Mouse (Mus musculus): Measurements from ENCODE around the gene Ralgapa2.
"Not testable (repeated sequence)": the region's sequence is repeated elsewhere in the genome, so short reads cannot be mapped to it uniquely, and the experiment has no call there.

The Ralgapa2 gene

DNA sequence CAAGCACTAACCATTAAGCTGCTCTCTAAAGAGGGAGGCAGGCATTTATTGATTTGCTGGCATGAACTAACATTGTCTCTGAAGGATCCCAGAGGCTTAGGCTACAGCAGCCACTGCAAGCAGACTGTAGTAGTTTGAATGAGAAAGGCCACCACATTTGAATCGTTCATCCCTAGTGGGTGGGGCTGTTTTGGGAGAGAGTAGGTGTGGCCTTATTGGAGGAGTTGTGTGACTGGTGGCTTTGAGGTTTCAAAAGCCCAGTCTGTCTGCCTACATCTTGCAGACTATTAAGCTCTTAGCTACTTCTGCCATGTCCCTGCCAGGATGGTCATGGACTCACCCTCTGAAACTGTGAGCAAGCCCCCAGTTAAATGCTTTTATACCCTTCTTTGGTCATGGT lies 15.1 kb downstream of the Ralgapa2 start:
- DNase-seq: no peak

DNA sequence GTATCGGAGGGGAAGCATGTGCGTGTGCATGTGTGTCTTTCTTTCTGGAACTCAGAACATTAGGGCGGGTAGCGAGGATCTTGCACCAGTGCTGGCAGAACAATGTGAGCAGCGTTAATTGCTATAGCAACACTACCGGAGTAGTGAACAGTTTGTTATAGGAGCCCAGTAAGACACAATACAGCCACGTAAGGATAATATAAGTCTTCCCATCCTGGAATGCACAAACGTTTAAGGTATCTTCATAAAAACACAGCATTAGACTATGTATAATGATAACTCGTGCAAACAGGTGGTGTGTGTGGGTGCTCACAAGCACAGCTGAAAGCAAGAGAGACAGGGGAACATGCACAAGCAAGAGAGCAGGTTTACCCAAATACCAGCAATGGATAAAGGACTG lies 16.4 kb downstream of the Ralgapa2 start:
- DNase-seq: no peak

DNA sequence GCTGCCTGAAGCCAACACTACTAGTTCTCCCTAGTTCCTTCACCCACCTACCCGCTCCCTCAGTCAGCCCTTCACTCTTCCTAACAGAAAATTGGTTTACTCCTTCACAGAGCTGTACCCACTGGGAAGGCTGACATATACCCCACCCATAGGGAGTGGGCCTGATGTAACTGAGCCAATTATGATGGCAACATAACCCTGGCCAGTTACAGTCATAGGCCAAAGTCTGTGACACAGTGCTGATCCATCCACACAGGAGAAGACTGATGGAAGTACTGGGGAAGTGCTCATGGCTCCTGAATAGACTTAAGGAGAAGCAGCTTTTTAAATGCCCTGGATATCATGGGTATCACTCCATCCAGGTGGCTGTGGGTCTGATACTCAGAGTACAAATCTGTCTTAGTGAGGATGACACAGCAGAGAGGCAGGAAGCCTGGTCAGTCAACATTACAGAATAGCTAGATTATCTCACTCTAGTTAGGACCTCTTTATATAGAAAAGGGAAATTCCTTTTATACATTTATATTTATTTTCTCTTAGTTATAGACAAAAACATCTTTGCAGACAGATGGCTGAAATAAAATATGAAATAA lies 18.7 kb downstream of the Ralgapa2 start:
- DNase-seq: no peak

DNA sequence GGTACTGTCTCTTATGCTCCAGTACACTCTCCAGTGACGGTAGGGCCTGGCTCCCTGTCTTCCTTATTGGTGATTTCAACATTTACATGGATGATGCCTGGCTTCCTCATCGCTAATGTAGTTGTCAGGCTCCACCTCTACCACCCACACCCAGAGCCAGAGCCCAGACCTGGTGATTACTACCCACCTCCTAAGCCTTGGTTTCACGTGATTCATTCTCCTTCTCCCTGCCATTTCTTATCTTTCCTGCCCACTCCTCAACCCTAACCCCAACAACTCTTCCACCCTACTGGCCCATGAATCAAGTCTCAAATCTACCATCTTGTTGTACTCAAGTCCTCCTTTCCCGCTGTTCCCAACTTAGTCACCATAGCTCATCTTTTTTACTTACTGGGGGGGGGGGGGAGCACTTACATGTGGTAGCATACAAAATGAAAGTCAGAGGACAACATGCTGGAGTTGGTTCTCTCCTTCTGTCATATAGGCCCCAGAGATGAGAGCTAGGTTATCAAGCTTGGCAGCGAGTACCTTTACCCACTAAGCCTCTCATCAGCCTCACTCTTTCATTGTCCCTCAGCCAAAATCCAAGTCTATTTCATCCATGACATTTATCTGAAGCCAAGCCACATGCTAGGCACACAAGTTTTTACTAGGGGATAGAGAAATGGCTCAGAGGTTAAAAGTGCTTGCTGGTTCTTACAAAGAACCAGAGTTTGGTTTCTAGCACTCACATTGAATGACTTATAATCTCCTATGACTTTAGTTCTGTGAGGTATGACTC lies 20.1 kb downstream of the Ralgapa2 start:
- no peak for DNase-seq

DNA sequence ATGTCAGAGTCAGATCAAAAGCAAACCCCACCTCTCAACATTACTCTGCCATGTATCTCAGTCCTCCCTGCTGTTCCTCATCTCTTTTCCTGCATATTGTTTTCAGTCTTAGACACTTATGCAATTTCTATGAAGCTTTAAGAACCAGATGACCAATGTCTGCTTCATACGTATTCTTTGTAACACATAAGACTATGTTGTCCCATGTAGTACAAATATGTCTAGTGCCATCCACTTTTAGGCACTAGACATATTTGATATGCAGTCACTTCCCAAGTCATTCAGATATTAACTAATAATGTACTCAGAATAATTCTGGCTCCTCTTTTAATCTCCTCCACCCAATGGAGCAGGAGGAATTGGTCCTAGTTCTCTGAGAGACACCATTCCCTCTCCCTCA lies 21.2 kb downstream of the Ralgapa2 start:
- no peak for DNase-seq

DNA sequence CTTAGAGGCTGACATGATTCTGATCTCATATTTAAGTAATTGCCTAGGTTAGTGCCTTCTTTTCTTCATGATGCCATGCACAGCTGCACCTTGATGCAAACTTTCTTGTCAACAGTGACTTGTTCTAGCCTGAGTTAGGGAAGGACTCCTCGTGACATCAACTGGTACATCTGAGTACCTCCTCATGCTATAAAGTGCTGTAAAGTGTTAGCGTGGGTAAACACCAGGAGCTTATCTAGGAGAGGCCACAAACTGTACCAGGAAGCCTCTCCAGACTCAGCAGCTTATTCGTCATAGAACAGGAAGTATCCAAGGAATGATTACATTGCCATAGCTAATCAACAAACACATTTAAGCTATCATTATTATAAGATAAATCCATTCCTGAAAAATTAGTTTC lies 23.9 kb downstream of the Ralgapa2 start:
- no peak for DNase-seq

DNA sequence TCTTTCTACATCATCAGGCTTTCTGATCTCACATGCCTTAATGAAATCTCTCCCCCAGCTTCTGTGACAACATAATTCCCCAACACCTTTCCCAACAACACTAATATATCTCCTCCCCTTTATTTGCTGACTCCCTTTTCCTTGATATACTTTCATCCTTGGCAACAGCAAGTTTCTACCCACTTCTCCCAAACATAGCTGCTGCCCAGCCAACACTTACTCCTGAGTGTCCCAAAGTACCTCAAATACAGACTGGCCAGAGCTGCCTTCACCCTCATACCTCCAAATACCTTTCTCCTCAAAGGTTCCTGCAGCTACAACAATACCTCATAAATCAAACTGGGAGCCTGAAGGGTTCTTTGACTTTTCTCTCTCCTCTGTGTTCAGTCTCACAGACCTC lies 29.3 kb downstream of the Ralgapa2 start:
- DNase-seq: no peak

DNA sequence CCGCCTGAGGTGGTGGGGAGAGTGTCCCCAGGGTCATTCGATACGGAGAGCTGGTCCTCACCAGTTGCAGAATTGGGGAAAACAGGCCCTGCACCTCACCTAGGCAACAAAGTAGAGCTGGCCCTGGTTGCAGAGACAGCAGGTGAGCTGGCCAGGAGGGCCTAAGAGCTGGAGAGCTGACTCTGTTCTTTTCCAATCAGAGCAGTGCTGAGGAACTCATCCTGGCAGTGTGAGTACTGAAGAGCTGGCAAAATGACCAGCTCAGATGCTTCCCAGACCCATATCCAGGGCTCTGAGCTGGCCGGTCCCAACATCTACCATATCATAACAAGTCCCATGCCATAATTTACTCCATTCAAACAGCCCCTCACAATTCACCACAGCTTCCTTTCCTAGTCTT lies 34.7 kb downstream of the Ralgapa2 start:
- DNase-seq: no peak

DNA sequence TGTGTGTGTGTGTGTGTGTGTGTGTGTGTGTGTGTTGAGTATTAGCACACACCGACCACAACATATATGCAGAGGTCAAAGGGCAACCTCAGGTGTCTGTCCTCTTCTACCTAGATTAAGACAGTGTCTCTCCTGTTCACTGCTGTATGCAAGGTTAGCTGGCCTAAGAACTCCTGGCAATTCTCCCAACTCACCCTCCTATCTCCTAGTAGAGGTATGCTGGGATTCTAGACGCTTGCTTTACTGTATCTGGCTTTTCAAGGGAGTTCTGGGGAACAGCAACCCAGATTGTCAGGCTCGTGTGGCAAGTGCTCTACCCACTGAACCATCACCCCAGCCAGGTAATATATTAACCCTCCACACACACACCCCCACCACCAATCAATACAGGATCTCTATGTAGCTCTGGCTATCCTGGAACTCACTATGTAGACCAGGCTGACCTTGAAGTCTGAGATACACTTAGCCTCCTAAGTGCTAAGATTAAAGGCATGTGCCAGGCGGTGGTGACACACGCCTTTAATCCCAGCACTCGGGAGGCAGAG lies 35.6 kb downstream of the Ralgapa2 start:
- no peak for DNase-seq

DNA sequence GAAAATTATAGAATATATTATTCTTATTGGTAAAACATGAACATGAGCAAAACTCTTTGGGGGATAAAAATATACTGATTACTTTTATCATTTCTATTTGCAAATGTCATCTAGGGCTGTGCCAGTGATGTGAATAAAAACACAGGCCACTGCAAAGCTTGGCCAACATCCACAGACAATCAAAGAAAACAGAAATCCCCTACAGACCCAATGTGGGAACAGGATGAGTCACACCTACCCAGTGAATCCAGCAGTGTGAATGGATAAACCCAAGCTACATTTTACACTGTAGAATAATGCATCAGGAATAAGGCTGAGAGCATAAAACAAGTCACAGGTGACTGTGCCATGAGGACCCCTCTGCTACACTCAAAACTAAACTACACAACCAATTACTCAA lies 36.1 kb downstream of the Ralgapa2 start:
- DNase-seq: no peak

DNA sequence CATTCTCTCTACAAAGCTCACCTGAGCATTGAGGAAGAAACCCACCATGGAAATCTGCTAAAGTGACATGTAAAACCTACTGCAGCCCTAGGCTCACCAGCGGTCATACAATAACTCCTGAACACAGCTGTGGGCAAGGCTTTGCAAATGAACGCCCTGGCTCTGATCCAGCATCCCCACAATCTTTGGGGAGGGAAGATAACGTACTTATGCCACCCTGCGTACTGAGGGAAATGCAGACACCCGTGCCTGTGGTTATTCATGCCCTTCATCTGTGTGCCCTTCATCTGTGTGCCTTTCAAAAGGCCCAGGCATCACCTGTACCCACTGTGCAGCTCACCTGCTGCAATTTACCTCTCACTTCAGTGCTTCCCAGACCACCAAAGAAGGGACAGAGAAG lies 41.2 kb downstream of the Ralgapa2 start:
- no peak for DNase-seq

DNA sequence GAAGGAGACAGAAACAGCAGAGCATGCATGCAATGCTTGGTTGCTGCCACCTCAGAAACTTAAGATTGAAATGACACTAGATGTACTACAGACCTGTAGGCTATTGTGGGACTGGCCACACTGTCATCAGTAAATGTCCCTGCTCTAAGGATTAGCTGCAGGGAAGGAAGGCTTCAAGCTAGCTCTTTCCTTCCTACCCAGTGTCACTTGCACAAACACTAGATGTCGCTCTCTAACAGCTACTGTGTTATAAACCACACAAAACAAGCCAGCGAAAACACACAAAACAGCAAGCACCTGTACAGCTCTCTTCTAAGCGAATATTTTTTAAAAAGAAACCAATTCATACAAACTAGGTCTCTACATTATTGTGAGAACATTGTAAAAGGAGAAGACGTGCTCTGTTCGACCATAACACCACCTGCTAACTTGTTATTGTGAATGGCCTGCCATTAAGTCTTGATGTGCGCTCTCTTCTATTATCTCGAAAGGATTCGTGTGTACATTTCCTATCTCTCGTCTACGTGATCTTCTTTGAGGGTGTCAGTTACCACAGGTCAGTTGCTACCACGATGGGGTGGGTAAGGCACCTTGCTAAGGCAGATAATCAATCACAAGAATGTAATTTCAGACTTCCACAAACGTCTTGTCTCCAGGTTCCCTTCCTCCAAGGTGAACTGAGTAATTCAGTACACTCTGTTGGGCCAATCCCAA lies 42.3 kb downstream of the Ralgapa2 start:
- DNase-seq: no peak

DNA sequence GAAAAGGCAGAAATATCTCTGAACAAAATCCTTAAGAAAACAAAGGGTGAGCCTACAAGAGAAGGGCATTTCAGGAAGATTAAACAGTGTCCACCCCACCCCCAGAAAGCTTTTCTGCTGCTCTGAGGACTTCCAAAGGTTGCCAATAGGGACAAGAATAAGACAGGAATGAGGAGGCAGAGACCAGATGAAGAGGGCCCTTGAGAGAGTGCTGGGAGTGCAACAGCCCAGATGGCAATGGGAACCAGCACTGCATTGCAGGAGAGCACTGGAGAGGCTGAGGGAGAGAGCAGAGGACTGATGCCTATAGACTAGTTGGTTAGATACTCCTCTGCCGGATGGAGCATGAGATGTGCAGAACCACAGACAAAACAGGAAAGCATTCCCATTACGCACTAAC lies 43.2 kb downstream of the Ralgapa2 start:
- no peak for DNase-seq

DNA sequence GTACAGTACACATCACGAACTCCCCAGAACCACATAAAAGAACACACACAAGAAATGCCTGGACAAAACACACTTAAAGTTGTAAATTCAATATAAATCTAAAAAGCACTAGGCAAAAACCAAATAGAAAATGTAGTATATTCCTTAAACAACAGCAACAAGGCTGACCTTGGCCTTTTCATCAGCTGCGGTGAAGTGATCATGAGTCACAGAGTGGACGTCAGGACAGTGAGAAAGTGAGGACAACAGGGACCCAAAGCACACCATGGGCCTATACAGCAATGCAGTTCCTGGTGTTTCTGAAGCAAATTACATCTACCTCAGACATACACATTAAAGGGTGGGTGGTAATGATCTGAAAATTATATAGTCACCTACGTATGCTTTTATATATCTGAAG lies 44.1 kb downstream of the Ralgapa2 start:
- DNase-seq: no peak

DNA sequence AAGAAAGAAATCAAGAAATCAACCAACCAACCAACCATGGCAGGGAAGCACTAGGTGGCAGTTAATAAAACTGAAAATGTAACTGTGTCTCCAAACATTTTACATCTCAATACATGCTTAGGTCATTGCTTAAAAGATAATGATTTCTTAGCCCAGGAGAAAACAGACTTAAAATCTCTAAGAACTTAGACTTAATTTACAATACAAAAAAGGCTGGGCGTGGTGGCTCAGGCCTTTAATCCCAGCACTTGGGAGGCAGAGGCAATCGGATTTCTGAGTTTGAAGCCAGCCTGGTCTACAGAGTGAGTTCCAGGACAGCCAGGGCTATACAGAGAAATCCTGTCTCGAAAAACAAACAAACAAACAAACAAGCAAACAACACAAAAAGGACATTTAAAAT lies 45.3 kb downstream of the Ralgapa2 start:
- not testable (repeated sequence) for DNase-seq

DNA sequence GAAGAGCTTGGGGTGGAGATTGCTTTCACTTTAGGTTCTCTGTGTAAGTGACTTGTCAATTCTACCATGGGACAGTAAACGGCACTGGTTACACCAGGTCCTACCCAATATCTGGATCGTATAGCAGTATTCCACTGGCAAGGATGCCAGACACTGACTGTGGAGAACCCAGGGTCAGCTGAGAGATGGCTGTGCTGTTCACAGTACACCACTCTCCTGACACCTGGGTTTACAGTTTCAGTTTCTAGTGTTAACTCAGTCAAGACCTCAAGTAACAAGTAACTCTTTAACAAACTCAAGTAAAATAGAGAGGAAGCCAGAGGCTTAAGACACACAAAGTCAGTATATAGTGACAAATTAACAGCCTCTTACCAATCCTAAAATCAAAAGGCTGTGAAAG lies 54.6 kb downstream of the Ralgapa2 start:
- DNase-seq: no peak

DNA sequence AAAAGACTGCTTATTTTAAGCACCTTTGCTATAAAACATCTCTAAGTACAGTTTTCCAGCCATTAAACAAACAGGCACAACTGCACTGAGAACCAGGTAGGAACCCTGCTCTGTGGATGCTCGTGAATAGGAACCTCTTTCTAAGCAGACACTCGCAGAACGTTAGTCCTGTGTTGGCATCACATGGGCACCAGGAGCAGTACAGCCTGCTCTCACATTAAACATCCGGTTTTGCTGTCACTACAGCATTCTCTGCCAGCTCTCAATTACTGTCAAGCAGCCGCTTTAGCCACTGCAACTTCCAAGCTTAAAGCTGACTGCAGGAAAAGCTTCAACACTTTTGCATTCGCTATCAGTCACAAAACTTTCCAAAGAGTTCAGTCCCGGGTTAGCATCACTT lies 55.5 kb downstream of the Ralgapa2 start:
- DNase-seq: no peak

DNA sequence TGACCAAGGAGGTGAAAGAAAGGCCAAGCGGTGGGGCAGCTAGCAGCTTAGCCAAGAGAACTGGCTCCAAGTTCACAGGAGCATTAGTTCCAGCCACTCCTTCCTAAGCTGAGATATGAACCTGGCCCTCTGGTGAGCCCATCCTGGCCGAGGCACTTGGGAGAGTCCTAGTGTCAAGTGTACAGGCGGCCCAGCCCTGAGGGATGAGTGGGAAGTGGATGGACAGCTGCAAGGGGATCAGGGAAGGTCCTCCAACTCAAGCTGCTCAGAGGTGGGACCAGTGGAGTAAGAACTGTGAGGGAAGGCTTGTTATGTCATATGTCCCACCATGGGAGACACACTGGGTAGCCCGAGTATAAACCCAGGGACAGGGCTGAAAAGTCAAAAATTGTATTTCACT lies 56.1 kb downstream of the Ralgapa2 start:
- no peak for DNase-seq

DNA sequence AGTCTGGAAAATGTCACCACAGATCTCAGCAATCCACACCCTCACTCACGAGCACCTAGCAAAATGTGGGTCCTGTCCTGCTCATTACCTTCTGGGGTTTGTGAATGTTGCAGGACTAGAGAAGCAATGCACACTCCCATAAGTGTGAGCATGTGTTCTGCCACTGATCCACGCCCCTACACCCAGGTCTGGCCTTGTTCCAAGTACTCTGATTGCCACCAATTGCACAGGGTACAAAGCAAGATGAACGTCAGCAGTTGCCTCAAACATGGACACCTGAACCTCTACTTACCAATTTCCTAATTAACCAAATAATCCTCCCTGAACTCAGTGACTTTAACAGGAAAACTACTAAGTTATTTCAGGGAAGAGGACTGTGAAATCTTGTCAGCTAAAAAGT lies 68.1 kb downstream of the Ralgapa2 start:
- DNase-seq: no peak

DNA sequence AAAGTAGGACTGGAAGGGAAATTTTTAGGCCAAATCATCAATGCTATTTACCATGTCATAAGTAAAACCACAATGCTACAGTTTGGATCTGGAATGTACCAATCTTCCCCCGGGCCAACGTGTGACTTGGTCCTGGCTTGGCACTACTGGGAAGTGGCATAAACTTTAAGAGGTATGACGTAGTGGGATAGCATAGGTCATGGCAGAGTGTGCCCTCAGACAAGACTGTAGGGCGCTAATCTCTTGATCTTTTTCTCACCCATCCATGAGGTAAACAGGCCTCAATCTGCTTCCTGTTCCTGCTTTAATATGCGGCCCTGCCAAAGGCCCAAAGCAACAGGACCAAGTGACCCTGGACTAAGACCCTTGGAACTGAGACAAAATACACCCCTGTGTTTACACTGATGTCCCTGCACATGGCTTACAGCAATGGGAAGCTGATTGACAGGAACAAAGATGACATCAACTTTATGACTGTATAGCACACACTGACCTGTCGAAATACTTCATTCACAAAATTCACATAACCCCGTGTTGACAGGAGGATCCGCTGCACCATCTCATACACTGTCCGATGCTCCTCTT lies 68.8 kb downstream of the Ralgapa2 start:
- no peak for DNase-seq

DNA sequence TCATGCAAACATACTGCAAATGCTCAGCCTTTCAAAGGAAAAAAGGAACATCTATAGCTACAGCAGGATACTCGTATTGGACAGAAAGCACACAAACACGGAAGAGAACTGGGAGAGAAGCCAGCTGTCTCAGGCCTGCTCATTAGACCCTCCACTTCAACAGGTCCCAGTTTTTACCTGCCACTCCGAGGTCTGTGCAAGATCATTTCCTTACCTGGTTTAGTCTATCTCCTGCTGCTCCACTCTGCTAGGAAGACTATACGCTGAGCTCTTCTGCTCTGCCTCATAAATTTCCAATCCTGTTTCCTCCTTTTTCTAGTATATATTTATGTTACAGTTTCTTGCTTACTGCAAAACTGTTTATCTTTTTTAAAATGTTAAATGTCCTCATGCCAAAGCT lies 70.4 kb downstream of the Ralgapa2 start:
- DNase-seq: no peak

DNA sequence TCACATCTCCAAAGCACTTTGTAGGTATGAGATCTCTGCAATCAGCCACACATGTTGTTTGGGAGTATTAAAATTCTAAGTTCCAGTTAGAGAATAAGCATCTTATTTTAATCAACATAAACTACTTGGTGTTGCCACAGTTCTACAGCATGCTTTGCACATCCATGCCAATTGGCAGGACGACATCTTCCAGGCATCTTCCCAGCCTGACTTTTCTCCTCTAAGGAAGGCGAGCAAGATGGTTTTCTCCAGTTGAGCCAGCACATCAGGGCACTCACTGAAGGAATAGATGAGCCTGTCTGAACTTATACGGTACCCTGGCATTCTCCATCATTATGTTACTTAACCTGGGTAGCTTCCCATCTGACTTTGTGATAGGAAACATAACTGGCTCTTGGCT lies 83.4 kb downstream of the Ralgapa2 start:
- no peak for DNase-seq

DNA sequence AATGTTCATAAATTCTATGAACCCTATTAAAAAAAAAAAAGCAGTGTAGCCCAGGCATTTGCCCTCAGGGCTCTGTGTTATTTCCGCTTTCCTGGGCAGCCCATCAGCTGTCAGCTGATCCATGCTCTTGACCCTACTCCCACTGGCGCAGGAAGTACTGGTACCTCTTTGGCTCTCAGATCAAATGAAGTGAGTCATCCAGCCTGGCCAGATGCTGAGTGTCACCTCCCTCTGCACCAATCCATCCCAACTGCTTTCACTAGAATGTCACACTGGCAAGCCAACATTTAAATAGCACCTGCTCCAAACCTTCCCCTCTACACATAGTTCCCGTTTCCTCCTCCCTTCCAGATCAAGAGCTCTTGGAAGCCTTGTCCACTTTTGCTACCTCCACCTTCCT lies 84.8 kb downstream of the Ralgapa2 start:
- no peak for DNase-seq

DNA sequence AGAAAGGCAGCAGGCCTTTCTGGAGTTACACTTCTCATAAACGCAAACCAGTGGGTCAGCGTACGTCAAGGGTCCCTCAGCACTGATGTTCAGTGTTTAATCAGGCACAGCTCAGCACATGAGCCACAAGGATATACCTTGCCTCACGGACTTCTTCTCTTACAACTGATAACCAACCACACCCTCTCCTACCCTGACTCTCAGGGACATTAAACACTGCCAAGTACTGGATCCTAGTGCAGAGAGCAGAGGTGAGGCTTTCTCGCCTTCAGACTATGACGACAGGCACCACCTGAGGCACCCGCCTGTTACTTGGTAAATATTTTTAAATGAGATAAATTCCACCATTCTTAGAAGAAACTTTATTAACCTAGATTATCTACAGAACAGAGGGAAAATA lies 85.8 kb downstream of the Ralgapa2 start:
- no peak for DNase-seq
